Mouse (Mus musculus): ENCODE data around the gene Bola3. TPM values are rescaled to one million over a fixed set of nuclear protein-coding genes. Genes with fewer than 3 reads are reported as not detected.
A peak's percentile ranks its signal among the peaks of the same experiment; 100 is the strongest.

Gene Bola3
- polyA plus RNA-seq (2015; fragmentation: Nextera tagmentation; extraction: Ambion mirVana), result 117 and 128 TPM in 2 replicates

DNA sequence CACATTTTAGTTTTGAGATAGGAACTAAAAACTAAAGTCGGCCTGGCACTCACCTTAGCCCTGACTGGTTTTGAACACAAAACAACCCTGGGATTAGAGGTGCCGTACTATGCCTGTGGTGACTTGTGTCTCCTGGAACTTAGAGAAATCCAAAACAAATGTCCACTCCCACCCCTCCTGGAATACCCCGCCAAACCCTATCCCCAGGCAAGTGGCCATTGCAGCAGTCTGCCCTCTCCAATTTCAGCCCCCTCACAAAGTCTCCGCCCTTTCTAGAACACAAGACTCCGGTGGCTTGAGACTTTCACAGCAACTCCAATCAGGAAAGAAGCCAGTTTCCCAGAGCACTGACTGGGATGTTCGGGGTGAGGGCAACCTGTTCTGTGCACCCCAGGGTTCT, at the start of gene Bola3:
Bola3 (plus strand) TSS at position 275 of the 400 bp plus-strand sequence.
- H3K36me3 ChIP-seq, result peaks cover 15% of the 10 kb centered on the region
- peaks cover 15% of the 10 kb centered on the region for H3K4me1 ChIP-seq
- no peak; the same call in 1 of the 2 replicates for ATAC-seq (ENCODE audit: low FRiP score, low read depth)
- H3K9ac ChIP-seq, result peak within 1 kb of the TSS; percentile 96
- H3K4me3 ChIP-seq, result peak within 1 kb of the TSS; percentile 89
- H3K27me3 ChIP-seq, result no peaks in the 10 kb centered on the region
- H3K4me2 ChIP-seq (replicated peaks), result peak within 1 kb of the TSS; percentile 79
- WGBS, result 28% methylated on average over 6 of the region's 6 CpGs
- no peak within 1 kb of the TSS for H3K27ac ChIP-seq
- no peaks in the 10 kb centered on the region for H3K9me3 ChIP-seq

DNA sequence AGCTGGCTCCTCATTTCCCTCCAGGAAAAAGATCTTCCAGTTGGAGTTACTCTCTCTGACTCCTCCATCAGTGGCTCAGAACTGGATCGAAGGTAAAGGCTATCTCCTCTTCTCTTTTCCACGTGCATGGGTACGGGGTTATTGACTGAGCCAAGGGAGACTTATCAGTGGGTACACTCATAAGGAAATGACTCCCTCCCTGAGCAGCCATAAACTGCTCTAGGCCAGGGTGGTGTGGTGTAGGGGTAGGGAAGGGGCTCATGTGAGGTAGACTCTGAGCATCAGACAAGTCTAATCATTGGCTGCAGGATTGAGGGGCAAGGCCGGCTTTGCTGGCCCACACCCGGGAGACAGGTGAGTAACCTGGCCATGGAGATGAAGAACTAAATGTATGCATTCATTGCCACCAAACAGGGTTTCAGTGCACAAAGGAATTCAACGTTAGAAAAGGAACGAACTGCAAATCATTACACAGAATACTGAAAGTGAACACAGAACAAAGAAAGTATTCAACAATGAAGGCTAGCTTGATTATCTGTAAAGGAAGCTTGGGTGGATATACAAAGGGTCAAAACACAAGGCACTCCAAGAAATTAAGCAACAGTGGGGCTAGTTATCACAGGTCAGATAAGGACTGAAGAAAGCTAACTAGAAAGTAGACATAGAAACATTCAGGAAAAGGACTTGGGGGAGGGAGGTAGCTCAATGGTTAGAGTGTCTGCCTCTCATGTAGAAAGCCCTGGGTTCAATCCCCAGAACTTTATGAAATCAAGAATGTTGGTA, 48.3 kb upstream of the Bola3 start:
- peaks cover 11% of the 10 kb centered on the region for H3K36me3 ChIP-seq
- peaks cover 11% of the 10 kb centered on the region for H3K4me1 ChIP-seq
- no peak overlapping the region for H3K27ac ChIP-seq
- H3K9ac ChIP-seq, result no peak overlapping the region
- H3K27me3 ChIP-seq, result no peaks in the 10 kb centered on the region
- H3K9me3 ChIP-seq, result no peaks in the 10 kb centered on the region
- 83% methylated on average over 7 of the region's 7 CpGs for WGBS
- ATAC-seq (ENCODE audit: low FRiP score, low read depth), result no peak
- H3K4me3 ChIP-seq, result no peak overlapping the region
- H3K4me2 ChIP-seq (replicated peaks), result no peak overlapping the region

DNA sequence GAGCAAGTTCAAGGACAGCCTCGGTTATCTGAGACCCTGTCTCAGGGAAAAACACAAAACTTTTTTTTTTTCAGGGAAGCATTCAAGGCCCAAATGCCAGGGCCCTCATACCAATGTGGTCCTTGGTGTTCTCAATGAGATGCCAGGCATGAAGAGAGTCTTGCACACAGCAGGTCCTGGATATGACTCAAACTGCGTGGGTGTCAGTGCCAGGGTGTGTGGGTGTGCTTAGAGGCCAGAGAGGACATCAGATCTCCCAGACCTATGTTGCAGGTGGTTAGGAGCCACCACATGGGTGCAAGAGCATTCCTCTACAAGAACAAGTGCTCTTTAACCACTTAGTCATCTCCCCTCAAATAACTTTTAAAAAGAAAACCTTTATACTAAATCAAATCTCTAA, 47.7 kb upstream of the Bola3 start:
- no peak overlapping the region for H3K4me2 ChIP-seq (replicated peaks)
- peaks cover 18% of the 10 kb centered on the region for H3K36me3 ChIP-seq
- no peaks in the 10 kb centered on the region for H3K27me3 ChIP-seq
- no peak for ATAC-seq (ENCODE audit: low FRiP score, low read depth)
- peaks cover 11% of the 10 kb centered on the region for H3K4me1 ChIP-seq
- no peak overlapping the region for H3K27ac ChIP-seq
- no peak overlapping the region for H3K9ac ChIP-seq
- no peak overlapping the region for H3K4me3 ChIP-seq
- 86% methylated on average over 2 of the region's 2 CpGs for WGBS
- no peaks in the 10 kb centered on the region for H3K9me3 ChIP-seq

DNA sequence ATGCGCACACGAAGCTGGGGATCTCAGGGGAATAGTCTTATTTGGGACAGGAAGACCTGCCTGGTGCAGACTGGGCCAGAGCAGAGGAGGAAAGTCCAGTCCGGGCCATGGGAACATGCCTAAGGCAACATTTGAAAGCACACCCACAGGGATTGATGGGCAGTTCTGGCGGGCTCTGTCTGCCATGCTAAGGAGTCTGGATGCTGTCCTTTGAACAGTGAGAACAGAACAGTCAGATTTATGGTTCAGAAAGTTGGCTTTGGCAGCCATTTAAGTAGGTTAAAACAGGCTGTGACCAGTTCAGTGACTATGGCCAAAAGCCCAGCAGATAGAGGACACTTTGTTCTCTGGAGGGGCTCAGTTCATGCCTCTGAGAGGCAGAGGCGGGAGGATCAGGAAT, 46.7 kb upstream of the Bola3 start:
- Histone ChIP-seq H3K36me3 (peaks cover 27% of the 10 kb centered on the region), H3K4me3 (no peak overlapping the region), H3K27ac (no peak overlapping the region), H3K4me2 (replicated peaks) (no peak overlapping the region), H3K4me1 (peaks cover 11% of the 10 kb centered on the region), H3K9me3 (no peaks in the 10 kb centered on the region), H3K9ac (no peak overlapping the region), H3K27me3 (no peaks in the 10 kb centered on the region)
- 61% methylated on average over 5 of the region's 5 CpGs for WGBS
- ATAC-seq (ENCODE audit: low FRiP score, low read depth), result no peak

DNA sequence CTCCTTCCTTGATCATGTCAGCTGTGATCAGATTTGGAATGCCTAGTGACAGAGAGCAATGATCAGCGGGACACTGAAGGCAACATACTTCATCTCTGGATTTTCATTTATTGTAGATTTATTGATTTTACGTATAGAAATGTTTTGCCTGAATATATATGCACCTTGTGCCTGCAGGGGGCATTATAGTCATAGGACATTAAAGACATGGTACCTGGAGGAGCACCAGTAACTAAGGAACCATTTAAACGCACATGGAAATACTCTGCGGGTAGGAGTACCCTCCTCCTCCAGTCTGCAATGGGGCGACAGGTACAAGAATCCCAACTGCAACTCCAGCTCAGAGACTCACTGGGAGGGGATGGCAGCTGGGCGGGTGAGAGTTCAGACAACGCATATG, 39.9 kb upstream of the Bola3 start:
- no peak overlapping the region for H3K27ac ChIP-seq
- H3K4me2 ChIP-seq (replicated peaks), result no peak overlapping the region
- ATAC-seq (ENCODE audit: low FRiP score, low read depth), result no peak
- H3K9ac ChIP-seq, result no peak overlapping the region
- no peaks in the 10 kb centered on the region for H3K4me1 ChIP-seq
- H3K9me3 ChIP-seq, result no peaks in the 10 kb centered on the region
- peaks cover 84% of the 10 kb centered on the region for H3K36me3 ChIP-seq
- H3K4me3 ChIP-seq, result no peak overlapping the region
- WGBS, result 94% methylated on average over 7 of the region's 7 CpGs
- H3K27me3 ChIP-seq, result no peaks in the 10 kb centered on the region

DNA sequence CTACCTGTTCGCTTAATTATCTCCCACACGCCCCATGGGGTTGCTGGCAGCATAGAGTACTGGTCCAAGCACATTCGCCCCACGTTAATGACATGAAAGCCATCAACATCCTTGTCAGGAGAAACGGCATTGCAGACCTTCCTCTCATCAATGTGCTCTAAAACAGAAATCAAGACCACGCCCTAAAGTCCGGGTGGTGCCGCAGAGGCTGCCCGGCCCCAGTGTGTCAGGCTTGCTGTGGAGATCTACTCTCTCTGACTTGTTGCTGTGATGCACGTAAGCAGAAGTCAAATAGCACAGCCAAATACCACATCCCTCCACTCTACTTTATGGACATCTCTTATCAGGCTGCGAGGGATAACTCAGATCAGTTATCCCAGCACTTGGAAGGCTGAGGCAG, 37.7 kb upstream of the Bola3 start:
- Histone ChIP-seq H3K9me3 (no peaks in the 10 kb centered on the region), H3K4me2 (replicated peaks) (no peak overlapping the region), H3K27ac (no peak overlapping the region), H3K9ac (no peak overlapping the region), H3K4me1 (peaks cover 9% of the 10 kb centered on the region), H3K27me3 (no peaks in the 10 kb centered on the region), H3K4me3 (no peak overlapping the region), H3K36me3 (peaks cover 67% of the 10 kb centered on the region)
- no peak for ATAC-seq (ENCODE audit: low FRiP score, low read depth)
- 94% methylated on average over 11 of the region's 11 CpGs for WGBS

DNA sequence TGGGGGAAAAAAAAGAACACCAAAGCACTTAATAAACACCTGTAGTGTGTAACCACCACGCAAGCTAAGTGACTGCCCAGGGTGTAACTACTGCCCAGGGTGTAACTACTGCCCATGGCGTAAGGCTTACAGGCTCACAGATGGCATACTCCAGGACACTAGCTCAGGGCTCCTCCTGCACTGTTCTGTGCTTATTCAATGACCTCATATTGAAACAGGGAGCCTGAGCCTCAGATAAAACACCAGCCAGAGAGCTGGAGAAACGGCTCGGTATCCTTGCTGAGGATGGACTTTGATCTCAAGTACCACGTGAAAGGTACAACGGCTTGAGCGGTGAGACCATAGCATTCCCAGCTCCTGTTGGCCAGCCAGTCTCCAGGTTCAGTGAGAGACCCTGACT, 36.9 kb upstream of the Bola3 start:
- ATAC-seq (ENCODE audit: low FRiP score, low read depth), result no peak
- Histone ChIP-seq H3K4me2 (replicated peaks) (no peak overlapping the region), H3K9ac (no peak overlapping the region), H3K27me3 (no peaks in the 10 kb centered on the region), H3K36me3 (peaks cover 59% of the 10 kb centered on the region), H3K9me3 (no peaks in the 10 kb centered on the region), H3K4me1 (peaks cover 17% of the 10 kb centered on the region), H3K27ac (no peak overlapping the region), H3K4me3 (no peak overlapping the region)
- 86% methylated on average over 7 of the region's 7 CpGs for WGBS

DNA sequence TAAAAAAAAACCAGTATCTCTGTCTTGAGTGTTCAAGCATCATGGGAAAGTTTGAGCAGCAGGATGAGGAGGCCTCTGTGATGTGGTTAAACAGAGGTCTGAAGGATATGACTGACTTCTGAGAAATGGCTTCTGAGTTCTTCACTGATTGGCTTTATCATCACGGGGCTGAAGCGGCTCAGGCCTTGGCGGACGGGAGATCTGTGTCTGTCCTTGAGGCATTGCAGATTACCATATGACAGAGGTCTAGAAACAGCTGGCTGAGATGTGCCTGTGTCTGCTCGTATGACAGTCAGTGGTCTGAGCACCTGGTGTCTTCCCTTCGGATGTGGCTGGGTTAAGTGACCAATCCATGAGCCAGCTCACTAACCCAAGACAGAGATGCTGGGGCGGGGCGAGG, 36.4 kb upstream of the Bola3 start:
- H3K9ac ChIP-seq, result no peak overlapping the region
- H3K4me1 ChIP-seq, result peaks cover 17% of the 10 kb centered on the region
- H3K36me3 ChIP-seq, result peaks cover 54% of the 10 kb centered on the region
- ATAC-seq (ENCODE audit: low FRiP score, low read depth), result no peak
- 88% methylated on average over 8 of the region's 8 CpGs for WGBS
- no peaks in the 10 kb centered on the region for H3K9me3 ChIP-seq
- H3K4me2 ChIP-seq (replicated peaks), result no peak overlapping the region
- no peak overlapping the region for H3K27ac ChIP-seq
- no peaks in the 10 kb centered on the region for H3K27me3 ChIP-seq
- H3K4me3 ChIP-seq, result no peak overlapping the region

DNA sequence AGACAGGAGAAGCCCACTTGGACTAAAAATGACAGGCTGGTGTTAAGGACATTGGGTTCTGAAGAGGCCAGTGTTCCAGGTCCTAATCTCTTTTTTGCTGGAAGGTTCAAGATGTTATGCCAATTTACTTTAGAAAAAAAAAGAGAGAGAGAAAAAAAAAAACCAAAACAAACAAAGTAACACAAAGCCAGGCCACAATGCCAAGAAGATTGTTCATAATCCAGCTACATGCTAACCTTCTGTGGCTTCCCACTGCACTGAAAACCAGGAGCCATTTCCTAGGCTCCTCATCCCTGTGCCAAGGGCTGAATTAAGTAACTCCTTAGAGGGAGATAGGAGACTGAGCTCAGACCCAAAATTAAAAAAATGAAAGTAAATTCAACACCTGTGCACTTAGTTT, 33.7 kb upstream of the Bola3 start:
- ATAC-seq (ENCODE audit: low FRiP score, low read depth), result no peak
- H3K9me3 ChIP-seq, result no peaks in the 10 kb centered on the region
- H3K4me2 ChIP-seq (replicated peaks), result peak overlapping the region; percentile 74
- no peaks in the 10 kb centered on the region for H3K27me3 ChIP-seq
- peaks cover 17% of the 10 kb centered on the region for H3K4me1 ChIP-seq
- no peak overlapping the region for H3K27ac ChIP-seq
- peak overlapping the region; percentile 89; the same call in 1 of the 2 replicates for H3K4me3 ChIP-seq
- peaks cover 30% of the 10 kb centered on the region for H3K36me3 ChIP-seq
- H3K9ac ChIP-seq, result no peak overlapping the region

DNA sequence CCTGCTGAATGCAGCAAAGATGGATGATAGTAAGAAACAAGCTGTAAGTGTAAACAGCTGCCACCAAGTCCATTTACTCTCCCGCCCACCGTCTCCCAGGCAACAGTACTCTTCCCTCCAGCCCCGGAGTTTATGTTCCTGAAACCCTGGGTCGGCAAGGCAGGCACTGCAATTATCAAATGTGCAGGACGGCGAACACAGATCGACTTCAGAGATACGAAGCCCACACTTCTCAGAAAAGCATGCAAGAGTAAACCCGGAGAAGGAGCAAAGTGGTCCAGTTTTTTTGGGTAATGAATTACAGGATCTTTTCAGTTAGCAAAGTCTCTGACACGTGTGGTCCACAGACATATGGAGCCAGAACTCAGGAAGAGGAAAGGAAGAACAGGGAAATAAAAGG, 32.9 kb upstream of the Bola3 start:
- H3K27ac ChIP-seq, result no peak overlapping the region
- H3K9ac ChIP-seq, result peak overlapping the region; percentile 8; the same call in 1 of the 2 replicates
- H3K27me3 ChIP-seq, result no peaks in the 10 kb centered on the region
- peaks cover 23% of the 10 kb centered on the region for H3K36me3 ChIP-seq
- 3% methylated on average over 10 of the region's 10 CpGs for WGBS
- H3K4me2 ChIP-seq (replicated peaks), result peak overlapping the region; percentile 74
- H3K4me1 ChIP-seq, result peaks cover 17% of the 10 kb centered on the region
- ATAC-seq (ENCODE audit: low FRiP score, low read depth), result no peak
- no peaks in the 10 kb centered on the region for H3K9me3 ChIP-seq
- H3K4me3 ChIP-seq, result peak overlapping the region; percentile 89

DNA sequence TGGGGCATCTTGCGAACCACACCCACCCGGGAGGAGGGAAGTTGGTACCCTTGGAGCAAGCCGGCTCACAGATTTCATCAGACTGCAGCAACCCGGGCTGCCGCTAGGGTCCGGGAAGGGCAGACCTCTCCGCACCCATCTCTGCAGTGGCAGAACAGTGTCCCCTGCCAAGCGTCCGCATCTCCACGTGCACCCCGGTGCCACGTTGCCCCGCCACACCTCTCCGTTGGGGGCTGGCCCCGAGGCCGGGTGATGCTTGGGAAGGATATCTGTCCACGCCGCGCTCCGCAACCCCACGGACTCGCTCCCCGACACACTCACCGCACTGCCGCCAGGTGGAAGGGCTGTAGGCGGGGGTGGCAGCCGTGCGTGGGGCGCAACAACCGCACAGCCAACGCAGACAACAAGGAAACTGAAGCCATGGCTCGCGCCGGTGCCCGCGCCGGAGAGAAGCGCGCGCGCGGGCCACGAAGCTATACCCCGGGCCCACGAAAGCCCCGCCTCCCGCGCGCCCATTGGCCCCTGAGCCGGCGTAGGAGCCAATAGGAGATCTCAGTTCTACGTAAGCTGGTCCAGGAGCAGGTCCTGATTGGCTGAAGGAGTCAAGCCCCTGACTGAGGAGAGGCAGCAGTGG, 31.7 kb upstream of the Bola3 start:
- Histone ChIP-seq H3K9ac (peak overlapping the region; percentile 86), H3K4me1 (peaks cover 17% of the 10 kb centered on the region), H3K27ac (peak overlapping the region; percentile 48; the same call in 1 of the 2 replicates), H3K9me3 (no peaks in the 10 kb centered on the region), H3K4me3 (peak overlapping the region; percentile 89), H3K36me3 (peaks cover 11% of the 10 kb centered on the region), H3K4me2 (replicated peaks) (peak overlapping the region; percentile 74), H3K27me3 (no peaks in the 10 kb centered on the region)
- peak; percentile 98 for ATAC-seq (ENCODE audit: low FRiP score, low read depth)
- under 1% methylated on average over 52 of the region's 52 CpGs for WGBS

DNA sequence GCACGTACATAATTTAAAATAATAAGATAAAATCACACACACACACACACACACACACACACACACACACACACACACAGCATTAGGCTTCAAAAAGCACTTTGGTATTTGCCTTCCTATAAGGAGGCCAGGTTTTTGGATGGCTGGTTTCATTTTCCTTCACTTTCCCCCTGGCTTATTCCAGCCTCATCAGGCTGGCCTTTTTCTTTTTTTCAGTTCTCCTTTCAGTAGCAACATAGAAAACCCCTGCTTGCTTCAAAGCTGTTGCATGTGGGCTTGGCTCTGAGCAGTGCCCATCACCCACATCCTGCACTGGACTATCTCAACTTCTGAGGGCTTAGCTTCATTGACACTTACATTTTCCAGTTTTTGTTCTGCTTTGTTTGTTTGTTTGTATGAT, 27.0 kb upstream of the Bola3 start:
- no peak overlapping the region for H3K27ac ChIP-seq
- H3K4me3 ChIP-seq, result no peak overlapping the region
- H3K27me3 ChIP-seq, result no peaks in the 10 kb centered on the region
- ATAC-seq (ENCODE audit: low FRiP score, low read depth), result no peak
- H3K9me3 ChIP-seq, result no peaks in the 10 kb centered on the region
- H3K4me1 ChIP-seq, result peaks cover 7% of the 10 kb centered on the region
- H3K4me2 ChIP-seq (replicated peaks), result no peak overlapping the region
- WGBS, result 88% methylated on average over 1 of the region's 1 CpGs
- H3K9ac ChIP-seq, result no peak overlapping the region
- H3K36me3 ChIP-seq, result no peaks in the 10 kb centered on the region

Measured in limb, embryonic 13.5 days (tissue).